Mouse (Mus musculus) brain, embryonic 18.5 days (tissue): Measurements from ENCODE around the gene Trim3.

Experiments
- DNase-seq: peaks from one replicate; pipeline ENCODE4 v3.0.0-alpha.2; 2012; ENCODE audit warnings: low read depth, low spot score

Trim3 gene

GRCm38 (mm10) chr7:105559016-105559415 is 74.4 kb downstream of the Trim3 start:
- DNase-seq = no peak

- DNase-seq = no peak
Measured at GRCm38 (mm10) chr7:105557671-105558070, 75.7 kb downstream of the Trim3 start.

DNA sequence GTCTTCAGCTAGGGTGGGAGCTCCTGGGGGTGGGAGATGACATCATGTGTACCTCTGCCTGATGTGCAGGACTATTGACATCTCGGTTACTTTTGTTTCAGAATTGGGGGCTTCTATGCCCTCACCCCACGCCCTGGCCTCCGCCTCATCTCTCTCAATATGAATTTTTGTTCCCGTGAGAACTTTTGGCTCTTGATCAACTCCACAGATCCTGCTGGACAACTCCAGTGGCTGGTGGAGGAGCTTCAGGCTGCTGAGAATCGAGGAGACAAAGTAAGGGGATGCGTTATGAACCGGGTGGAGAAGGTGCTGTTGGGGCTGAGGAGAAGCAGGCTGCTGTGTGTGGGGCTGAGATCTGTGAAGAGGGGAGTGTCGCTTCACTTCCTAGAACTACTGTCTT is 77.0 kb downstream of the Trim3 start:
- no peak for DNase-seq

- no peak for DNase-seq
Measured at GRCm38 (mm10) chr7:105555571-105555970, 77.8 kb downstream of the Trim3 start.
